Mouse (Mus musculus): Measurements from ENCODE around the gene Rbmx2.

GRCm38 (mm10) chrX:48754710-48755283 is 60.0 kb downstream of the Rbmx2 start:
- TF ChIP-seq POLR2A (IDR thresholded peaks at IDR 0.05; ENCODE audit: extremely low read depth, insufficient read depth, low read length) (no peak), CTCF (IDR thresholded peaks at IDR 0.05; ENCODE audit: low read depth, low read length) (no peak)
